Mouse (Mus musculus) 3134 (cell line): ENCODE data around the gene Wdr95.

Source experiments
- DNase-seq: peaks from one replicate; pipeline ENCODE4 v3.0.0-alpha.2; 2011; ENCODE audit warnings: low spot score; ENCODE audit not compliant: insufficient read length; ENCODE audit errors: extremely low read depth

Gene Wdr95

GRCm38 (mm10) chr5:149568993-149569392 lies 40.5 kb downstream of the Wdr95 start:
- no peak for DNase-seq

- DNase-seq: no peak
Measured at GRCm38 (mm10) chr5:149576977-149577376, 48.5 kb downstream of the Wdr95 start.

GRCm38 (mm10) chr5:149577449-149577848 lies 49.0 kb downstream of the Wdr95 start:
- no peak for DNase-seq

DNA sequence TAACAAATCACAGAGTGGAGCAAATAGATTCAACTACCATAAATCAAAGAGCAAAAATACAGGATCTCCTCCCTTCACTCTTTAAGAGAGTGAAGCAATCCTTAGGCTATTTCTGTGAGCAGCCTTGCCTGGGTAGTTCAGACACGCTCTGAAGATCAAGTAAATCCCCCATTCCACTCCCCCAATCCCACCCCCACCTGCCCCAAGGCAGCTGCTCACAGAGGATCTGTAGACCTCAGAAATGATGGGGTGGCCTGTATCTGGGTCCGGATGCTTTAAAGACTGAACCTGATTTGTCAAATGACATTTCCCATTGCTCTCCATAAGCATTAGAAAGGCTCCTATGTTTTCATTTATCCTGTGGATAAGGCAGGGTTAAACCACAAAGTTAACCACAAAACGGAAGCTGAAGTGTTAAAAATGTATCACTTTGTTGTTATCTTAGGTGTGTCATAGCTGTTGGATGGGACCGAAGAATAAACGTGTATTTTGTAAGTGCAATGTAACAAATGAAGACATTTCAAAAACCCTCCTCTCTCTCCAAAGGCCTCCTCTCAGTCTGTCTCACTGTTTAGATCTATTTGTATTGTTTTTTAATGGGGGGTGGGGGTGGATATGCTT lies 54.3 kb downstream of the Wdr95 start:
- DNase-seq: no peak

- no peak for DNase-seq
Measured at GRCm38 (mm10) chr5:149583507-149583906, 55.0 kb downstream of the Wdr95 start.

GRCm38 (mm10) chr5:149584154-149584655 lies 55.7 kb downstream of the Wdr95 start:
- no peak for DNase-seq

GRCm38 (mm10) chr5:149585231-149585630 lies 56.8 kb downstream of the Wdr95 start:
- no peak for DNase-seq

GRCm38 (mm10) chr5:149585910-149586309 lies 57.4 kb downstream of the Wdr95 start:
- no peak for DNase-seq

- DNase-seq: no peak
Measured at GRCm38 (mm10) chr5:149587327-149587895, 58.9 kb downstream of the Wdr95 start.

GRCm38 (mm10) chr5:149588814-149589534 lies 60.5 kb downstream of the Wdr95 start:
- DNase-seq: no peak

DNA sequence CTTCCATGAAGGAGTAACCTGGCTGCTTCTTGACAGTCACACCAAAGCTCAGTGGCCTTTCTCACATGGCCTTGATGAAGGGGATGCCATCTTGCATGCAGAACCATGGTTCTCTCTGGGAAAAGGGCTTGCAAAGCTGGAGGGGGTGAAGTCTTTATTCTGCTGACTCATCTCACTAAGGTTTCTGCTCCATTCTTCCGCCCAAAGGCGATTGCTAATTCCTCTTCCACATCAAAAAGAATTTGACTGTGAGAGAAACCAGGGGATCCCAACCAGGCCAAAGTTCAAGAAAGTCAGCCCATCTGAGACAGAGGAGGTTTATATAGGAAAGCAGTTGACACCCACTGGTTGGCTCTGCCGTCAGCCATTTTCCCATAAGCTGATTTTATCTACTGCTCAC lies 61.5 kb downstream of the Wdr95 start:
- no peak for DNase-seq

- no peak for DNase-seq
Measured at GRCm38 (mm10) chr5:149594215-149594614, 65.7 kb downstream of the Wdr95 start.

DNA sequence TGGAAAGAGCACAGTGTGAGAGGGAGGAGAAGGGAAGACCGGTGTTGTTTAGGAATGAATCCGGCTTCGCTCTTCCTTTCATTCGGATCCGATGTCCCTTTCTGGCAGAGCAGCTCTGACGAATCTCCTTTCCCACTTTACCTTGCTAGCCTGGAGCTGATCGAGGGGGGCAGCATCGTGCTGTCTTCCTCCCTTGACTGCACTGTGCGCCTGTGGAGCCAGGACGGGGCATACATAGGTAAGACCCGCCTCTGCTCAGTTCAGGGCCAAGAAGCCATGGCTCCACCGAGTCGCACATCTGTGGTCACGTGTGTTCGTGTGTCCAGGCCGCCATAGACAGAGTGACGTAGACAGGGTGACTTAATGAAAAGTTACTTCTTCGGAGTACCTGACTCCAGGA lies 68.9 kb downstream of the Wdr95 start:
- no peak for DNase-seq

GRCm38 (mm10) chr5:149601996-149602395 lies 73.5 kb downstream of the Wdr95 start:
- DNase-seq: no peak

- DNase-seq: no peak
Measured at GRCm38 (mm10) chr5:149603241-149603640, 74.8 kb downstream of the Wdr95 start.

DNA sequence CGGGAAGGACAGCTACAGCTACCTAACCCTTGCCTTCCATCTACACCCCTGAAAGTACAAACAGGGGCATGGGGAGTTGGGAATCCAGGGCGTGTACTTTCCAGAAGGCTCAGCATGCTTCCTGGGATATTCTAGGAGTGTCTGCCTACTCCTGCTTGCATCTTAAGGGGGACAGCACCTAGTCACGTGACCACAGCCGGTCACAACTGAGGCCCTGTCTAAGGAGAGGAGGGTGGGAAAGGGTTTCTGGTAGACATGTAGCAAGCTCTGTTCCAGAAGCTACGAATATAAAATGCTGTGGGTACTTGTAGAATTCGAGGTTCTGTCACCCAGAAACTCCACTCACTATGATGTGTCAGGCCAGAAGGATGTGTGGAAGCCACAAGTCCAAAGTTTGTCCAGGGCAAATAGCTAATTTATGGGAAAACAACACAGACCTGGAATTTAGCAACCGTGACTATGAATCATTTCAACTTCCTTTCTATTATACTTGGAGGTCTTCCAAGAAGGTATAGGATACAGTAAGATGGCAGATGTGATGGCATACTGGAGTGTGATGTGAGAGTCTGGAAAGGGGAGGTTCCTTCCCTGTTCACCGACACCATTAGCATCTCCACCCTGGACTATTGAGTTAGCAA lies 78.7 kb downstream of the Wdr95 start:
- peak; percentile 16 for DNase-seq

- no peak for DNase-seq
Measured at GRCm38 (mm10) chr5:149611476-149612164, 83.1 kb downstream of the Wdr95 start.

- DNase-seq: no peak
Measured at GRCm38 (mm10) chr5:149612165-149612518, 83.7 kb downstream of the Wdr95 start.

DNA sequence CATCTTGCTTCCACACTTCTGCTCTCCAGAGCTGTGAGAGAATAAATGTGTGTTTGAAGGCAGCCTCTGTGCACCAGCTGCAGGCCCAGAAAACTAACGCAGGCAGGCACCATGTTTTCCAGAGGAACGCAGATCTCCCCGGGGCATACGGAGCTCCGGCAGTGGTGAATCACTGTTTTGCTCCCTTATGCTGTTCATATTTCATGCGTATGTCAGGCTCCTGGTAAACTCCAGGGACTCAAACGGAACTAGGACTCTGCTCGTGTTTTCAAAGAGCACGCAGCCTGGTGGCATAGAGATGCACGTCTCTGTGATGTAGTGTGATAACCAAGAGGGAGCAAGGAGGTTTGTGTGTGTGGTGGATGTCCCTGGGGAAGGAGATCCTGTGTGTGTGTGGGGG lies 84.3 kb downstream of the Wdr95 start:
- DNase-seq: no peak

DNA sequence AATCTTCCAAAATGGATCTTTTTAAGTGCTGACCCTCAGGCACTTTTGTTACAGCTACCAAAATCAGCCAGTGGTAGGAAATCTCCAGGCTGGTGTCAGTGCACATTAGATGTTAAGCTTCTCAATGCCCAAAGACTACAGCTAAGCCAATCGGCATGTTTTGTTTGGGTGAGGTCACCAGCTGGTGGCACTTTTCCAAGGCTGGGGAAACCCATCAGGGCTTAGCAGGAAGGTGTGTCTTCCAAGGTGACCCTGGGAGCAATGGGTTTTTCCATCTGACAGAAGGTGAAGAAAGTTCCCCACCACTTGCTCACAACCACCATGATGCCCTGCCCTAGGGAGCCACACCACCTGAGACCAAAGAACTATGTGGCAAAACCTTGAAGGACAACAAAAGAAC lies 87.7 kb downstream of the Wdr95 start:
- DNase-seq: no peak

GRCm38 (mm10) chr5:149616817-149617216 lies 88.3 kb downstream of the Wdr95 start:
- DNase-seq: no peak
